Mouse (Mus musculus): ENCODE results near the gene Mst1r. TPM values are rescaled to one million over a fixed set of nuclear protein-coding genes. Genes with fewer than 3 reads are reported as not detected.

The Mst1r gene
- total and polyA plus RNA-seq, 2 experiments from 2014 or later = 1.2 TPM

DNA sequence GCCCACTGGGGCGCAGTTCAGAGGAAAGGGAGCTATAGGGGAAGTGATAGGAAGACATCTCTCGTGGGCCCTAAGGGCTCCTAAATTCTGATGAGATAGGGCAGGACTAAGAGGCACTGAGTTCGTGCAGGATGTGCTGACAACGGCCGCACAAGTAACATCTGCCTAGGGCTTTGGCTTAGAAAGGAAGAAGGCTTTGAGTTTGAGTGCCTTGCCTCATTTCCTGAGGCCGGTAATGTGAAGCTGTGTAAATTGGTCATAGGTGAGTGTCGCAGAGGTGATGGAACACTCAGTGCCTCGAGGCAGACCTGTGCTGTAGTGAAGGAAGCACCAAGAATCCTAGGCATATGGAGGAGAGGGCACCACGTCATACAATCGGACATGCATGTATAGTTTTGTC is 60.0 kb downstream of the Mst1r start:
- H3K4me2 ChIP-seq (ENCODE audit: low read depth, low read length, poor library complexity, severe bottlenecking) = no peak overlapping the region
- peaks cover 3% of the 10 kb centered on the region; the same call in 1 of the 2 replicates for H3K36me3 ChIP-seq (ENCODE audit: insufficient read depth, low read length)
- H3K9me3 ChIP-seq (ENCODE audit: low read length) = no peaks in the 10 kb centered on the region
- no peak overlapping the region for H3K9ac ChIP-seq (replicated peaks; ENCODE audit: low read length, poor library complexity, severe bottlenecking)
- WGBS = 90% methylated on average over 10 of the region's 10 CpGs
- no peak for DNase-seq (ENCODE audit: low spot score)
- H3K4me3 ChIP-seq (ENCODE audit: low read depth, low read length) = no peak overlapping the region
- TF ChIP-seq CTCF (IDR thresholded peaks at IDR 0.05) = no peak
- H3K27ac ChIP-seq (ENCODE audit: low read depth, low read length) = no peak overlapping the region
- no peaks in the 10 kb centered on the region for H3K27me3 ChIP-seq (ENCODE audit: insufficient read depth, low read length)
- no peak for ATAC-seq (ENCODE audit: low FRiP score)
- peaks cover 8% of the 10 kb centered on the region for H3K4me1 ChIP-seq (ENCODE audit: insufficient read depth, low read length)

DNA sequence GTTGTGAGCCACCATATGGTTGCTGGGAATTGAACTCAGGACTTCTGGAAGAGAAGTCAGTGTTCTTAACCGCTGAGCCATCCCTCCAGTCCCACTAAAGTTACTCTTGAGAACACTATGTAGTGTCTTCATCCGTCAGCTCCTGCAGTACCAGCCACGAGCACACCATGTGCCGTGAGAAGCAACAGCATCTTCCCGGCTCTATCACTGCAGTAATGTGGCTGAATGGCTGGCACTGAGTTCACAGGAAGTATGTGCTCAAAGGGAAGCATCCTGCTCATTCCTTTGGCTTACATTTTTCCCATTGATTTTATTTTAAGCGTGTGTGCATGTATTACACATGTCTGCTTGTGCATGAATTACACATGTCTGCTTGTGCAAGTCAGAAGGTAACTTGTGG is 60.8 kb downstream of the Mst1r start:
- H3K4me2 ChIP-seq (ENCODE audit: low read depth, low read length, poor library complexity, severe bottlenecking) = no peak overlapping the region
- no peak for TF ChIP-seq CTCF (IDR thresholded peaks at IDR 0.05)
- H3K9ac ChIP-seq (replicated peaks; ENCODE audit: low read length, poor library complexity, severe bottlenecking) = no peak overlapping the region
- ATAC-seq (ENCODE audit: low FRiP score) (no peak), DNase-seq (ENCODE audit: low spot score) (no peak)
- H3K4me1 ChIP-seq (ENCODE audit: insufficient read depth, low read length) = peaks cover under 1% of the 10 kb centered on the region
- H3K36me3 ChIP-seq (ENCODE audit: insufficient read depth, low read length) = peaks cover 6% of the 10 kb centered on the region; the same call in 1 of the 2 replicates
- H3K9me3 ChIP-seq (ENCODE audit: low read length) = no peaks in the 10 kb centered on the region
- H3K27me3 ChIP-seq (ENCODE audit: insufficient read depth, low read length) = no peaks in the 10 kb centered on the region
- H3K27ac ChIP-seq (ENCODE audit: low read depth, low read length) = no peak overlapping the region
- H3K4me3 ChIP-seq (ENCODE audit: low read depth, low read length) = no peak overlapping the region
- 83% methylated on average over 6 of the region's 6 CpGs for WGBS

DNA sequence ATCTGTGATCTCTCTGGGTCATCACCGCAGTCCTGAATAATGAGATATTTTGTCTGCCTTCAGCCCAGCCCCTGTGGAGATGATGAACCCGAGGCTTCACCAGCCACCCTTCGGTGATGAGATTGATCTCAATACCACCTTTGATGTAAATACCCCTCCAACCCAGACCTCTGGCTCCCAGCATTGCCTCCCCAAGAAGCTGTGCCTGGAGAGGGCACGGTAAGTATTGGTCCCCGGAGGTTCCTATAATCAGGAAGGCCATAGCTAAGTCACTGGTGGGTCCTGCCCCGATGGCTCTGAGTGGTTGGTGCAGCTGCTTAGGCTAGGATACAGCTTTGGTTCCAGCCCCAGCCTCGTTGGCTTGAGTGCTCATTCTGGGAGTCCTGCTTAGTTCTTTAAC is 61.9 kb downstream of the Mst1r start:
- H3K27ac ChIP-seq (ENCODE audit: low read depth, low read length) = no peak overlapping the region
- no peak overlapping the region for H3K9ac ChIP-seq (replicated peaks; ENCODE audit: low read length, poor library complexity, severe bottlenecking)
- no peaks in the 10 kb centered on the region for H3K9me3 ChIP-seq (ENCODE audit: low read length)
- H3K4me1 ChIP-seq (ENCODE audit: insufficient read depth, low read length) = no peaks in the 10 kb centered on the region
- no peak for DNase-seq (ENCODE audit: low spot score)
- no peak overlapping the region for H3K4me2 ChIP-seq (ENCODE audit: low read depth, low read length, poor library complexity, severe bottlenecking)
- no peak for TF ChIP-seq CTCF (IDR thresholded peaks at IDR 0.05)
- peaks cover 6% of the 10 kb centered on the region; the same call in 1 of the 2 replicates for H3K36me3 ChIP-seq (ENCODE audit: insufficient read depth, low read length)
- no peak overlapping the region for H3K4me3 ChIP-seq (ENCODE audit: low read depth, low read length)
- no peak for ATAC-seq (ENCODE audit: low FRiP score)
- H3K27me3 ChIP-seq (ENCODE audit: insufficient read depth, low read length) = no peaks in the 10 kb centered on the region
- 91% methylated on average over 7 of the region's 7 CpGs for WGBS

Other genes with a start within 250 kb of the Mst1r start
- gene Slc38a3, start 237.3 kb upstream of the Mst1r start, total RNA-seq (2014; rRNA removed) = 70.0 and 94.5 TPM in 2 replicates
- 37.6 and 44.6 TPM in 2 replicates for gene Slc38a3, start 237.3 kb upstream of the Mst1r start, polyA plus RNA-seq (2015; fragmentation: Nextera tagmentation; extraction: Ambion mirVana)
- 0.52 and 0.55 TPM in 2 replicates for gene Gnat1, start 227.2 kb upstream of the Mst1r start, total RNA-seq (2014; rRNA removed)
- 2.3 and 2.6 TPM in 2 replicates for gene Gnat1, start 227.2 kb upstream of the Mst1r start, polyA plus RNA-seq (2015; fragmentation: Nextera tagmentation; extraction: Ambion mirVana)
- 115 and 120 TPM in 2 replicates for gene Sema3f, start 196.4 kb upstream of the Mst1r start, total RNA-seq (2014; rRNA removed)
- gene Sema3f, start 196.4 kb upstream of the Mst1r start, polyA plus RNA-seq (2015; fragmentation: Nextera tagmentation; extraction: Ambion mirVana) = 13.5 and 14.1 TPM in 2 replicates
- 142 and 145 TPM in 2 replicates for gene Rbm5, start 135.9 kb upstream of the Mst1r start, total RNA-seq (2014; rRNA removed)
- 159 and 160 TPM in 2 replicates for gene Rbm5, start 135.9 kb upstream of the Mst1r start, polyA plus RNA-seq (2015; fragmentation: Nextera tagmentation; extraction: Ambion mirVana)
- gene Rbm6, start 33.6 kb upstream of the Mst1r start, total RNA-seq (2014; rRNA removed) = 81.3 and 87.9 TPM in 2 replicates
- 48.8 and 57.9 TPM in 2 replicates for gene Rbm6, start 33.6 kb upstream of the Mst1r start, polyA plus RNA-seq (2015; fragmentation: Nextera tagmentation; extraction: Ambion mirVana)
- gene Mon1a, start 18.7 kb upstream of the Mst1r start, total RNA-seq (2014; rRNA removed) = 23.9 and 24.9 TPM in 2 replicates
- gene Mon1a, start 18.7 kb upstream of the Mst1r start, polyA plus RNA-seq (2015; fragmentation: Nextera tagmentation; extraction: Ambion mirVana) = 16.7 and 18.1 TPM in 2 replicates
- 0.05 TPM in 1 of 2 replicates, not detected in the other for gene Actl11, start 21.6 kb downstream of the Mst1r start, total RNA-seq (2014; rRNA removed)
- not detected in 2 replicates for gene Actl11, start 21.6 kb downstream of the Mst1r start, polyA plus RNA-seq (2015; fragmentation: Nextera tagmentation; extraction: Ambion mirVana)
- gene Camkv, start 28.8 kb downstream of the Mst1r start, total RNA-seq (2014; rRNA removed) = 133 and 153 TPM in 2 replicates
- 136 and 149 TPM in 2 replicates for gene Camkv, start 28.8 kb downstream of the Mst1r start, polyA plus RNA-seq (2015; fragmentation: Nextera tagmentation; extraction: Ambion mirVana)
- 9.0 and 11.4 TPM in 2 replicates for gene Traip, start 43.3 kb downstream of the Mst1r start, total RNA-seq (2014; rRNA removed)
- gene Traip, start 43.3 kb downstream of the Mst1r start, polyA plus RNA-seq (2015; fragmentation: Nextera tagmentation; extraction: Ambion mirVana) = 11.6 and 12.0 TPM in 2 replicates
- gene Uba7, start 68.6 kb downstream of the Mst1r start, total RNA-seq (2014; rRNA removed) = 1.9 and 4.2 TPM in 2 replicates
- 5.0 and 5.7 TPM in 2 replicates for gene Uba7, start 68.6 kb downstream of the Mst1r start, polyA plus RNA-seq (2015; fragmentation: Nextera tagmentation; extraction: Ambion mirVana)
- 0.55 TPM in 1 of 2 replicates, not detected in the other for gene Gm20661, start 76.2 kb downstream of the Mst1r start, total RNA-seq (2014; rRNA removed)
- gene Gm20661, start 76.2 kb downstream of the Mst1r start, polyA plus RNA-seq (2015; fragmentation: Nextera tagmentation; extraction: Ambion mirVana) = 0.33 and 0.48 TPM in 2 replicates
- 12.3 and 14.8 TPM in 2 replicates for gene Inka1, start 79.0 kb downstream of the Mst1r start, total RNA-seq (2014; rRNA removed)
- 16.2 and 18.1 TPM in 2 replicates for gene Inka1, start 79.0 kb downstream of the Mst1r start, polyA plus RNA-seq (2015; fragmentation: Nextera tagmentation; extraction: Ambion mirVana)
- gene Cdhr4, start 85.6 kb downstream of the Mst1r start, total RNA-seq (2014; rRNA removed) = 0.42 and 5.6 TPM in 2 replicates
- gene Cdhr4, start 85.6 kb downstream of the Mst1r start, polyA plus RNA-seq (2015; fragmentation: Nextera tagmentation; extraction: Ambion mirVana) = 0.59 and 1.1 TPM in 2 replicates
- 3.6 TPM in 1 of 2 replicates, not detected in the other for gene Gm20662, start 89.5 kb downstream of the Mst1r start, total RNA-seq (2014; rRNA removed)
- gene Gm20662, start 89.5 kb downstream of the Mst1r start, polyA plus RNA-seq (2015; fragmentation: Nextera tagmentation; extraction: Ambion mirVana) = 0.31 TPM in 1 of 2 replicates, not detected in the other
- 249 and 272 TPM in 2 replicates for gene Ip6k1, start 95.6 kb downstream of the Mst1r start, total RNA-seq (2014; rRNA removed)
- 90.5 and 94.1 TPM in 2 replicates for gene Ip6k1, start 95.6 kb downstream of the Mst1r start, polyA plus RNA-seq (2015; fragmentation: Nextera tagmentation; extraction: Ambion mirVana)
- gene Gmppb, start 142.4 kb downstream of the Mst1r start, total RNA-seq (2014; rRNA removed) = 13.4 and 18.7 TPM in 2 replicates
- gene Gmppb, start 142.4 kb downstream of the Mst1r start, polyA plus RNA-seq (2015; fragmentation: Nextera tagmentation; extraction: Ambion mirVana) = 14.9 and 17.8 TPM in 2 replicates
- 2.5 and 3.7 TPM in 2 replicates for gene Amigo3, start 146.3 kb downstream of the Mst1r start, total RNA-seq (2014; rRNA removed)
- 1.4 and 1.6 TPM in 2 replicates for gene Amigo3, start 146.3 kb downstream of the Mst1r start, polyA plus RNA-seq (2015; fragmentation: Nextera tagmentation; extraction: Ambion mirVana)
- gene Mst1, start 173.6 kb downstream of the Mst1r start, total RNA-seq (2014; rRNA removed) = 0.14 TPM in 1 of 2 replicates, not detected in the other
- gene Mst1, start 173.6 kb downstream of the Mst1r start, polyA plus RNA-seq (2015; fragmentation: Nextera tagmentation; extraction: Ambion mirVana) = not detected in 2 replicates
- 46.3 and 60.6 TPM in 2 replicates for gene Rnf123, start 176.5 kb downstream of the Mst1r start, total RNA-seq (2014; rRNA removed)
- 44.1 and 49.1 TPM in 2 replicates for gene Rnf123, start 176.5 kb downstream of the Mst1r start, polyA plus RNA-seq (2015; fragmentation: Nextera tagmentation; extraction: Ambion mirVana)
- gene Apeh, start 187.7 kb downstream of the Mst1r start, total RNA-seq (2014; rRNA removed) = 32.3 and 45.1 TPM in 2 replicates
- gene Apeh, start 187.7 kb downstream of the Mst1r start, polyA plus RNA-seq (2015; fragmentation: Nextera tagmentation; extraction: Ambion mirVana) = 38.3 and 42.7 TPM in 2 replicates